Mouse (Mus musculus) retina, embryonic 14.5 days (tissue): ENCODE results near the gene Dlx1.

ENCODE experiments used
- DNase-seq: peaks from one replicate; pipeline ENCODE4 v3.0.0-alpha.2; 2015; ENCODE audit warnings: low spot score

Dlx1 gene

GRCm38 (mm10) chr2:71546640-71547071, 18.7 kb downstream of the Dlx1 start, which contains the start of gene Dlx2:
Gene Dlx2 (minus strand): TSS chr2:71546754.
- DNase-seq: peak; percentile 88

GRCm38 (mm10) chr2:71547829-71548228, 19.9 kb downstream of the Dlx1 start:
- DNase-seq: peak; percentile 96

GRCm38 (mm10) chr2:71550330-71550729, 22.4 kb downstream of the Dlx1 start:
- DNase-seq: no peak

- peak; percentile 28 for DNase-seq
Measured at GRCm38 (mm10) chr2:71551704-71552103, 23.8 kb downstream of the Dlx1 start.

- no peak for DNase-seq
Measured at GRCm38 (mm10) chr2:71556071-71556470, 28.2 kb downstream of the Dlx1 start.

- no peak for DNase-seq
Measured at GRCm38 (mm10) chr2:71566466-71566865, 38.6 kb downstream of the Dlx1 start.

GRCm38 (mm10) chr2:71573736-71574135, 45.8 kb downstream of the Dlx1 start:
- no peak for DNase-seq

GRCm38 (mm10) chr2:71577059-71577458, 49.1 kb downstream of the Dlx1 start:
- DNase-seq: no peak

GRCm38 (mm10) chr2:71580632-71581466, 52.9 kb downstream of the Dlx1 start:
- DNase-seq: peak; percentile 75

- no peak for DNase-seq
Measured at GRCm38 (mm10) chr2:71581488-71581887, 53.6 kb downstream of the Dlx1 start.
